Mouse (Mus musculus): ENCODE measurements around the gene Fgd2. TPM values are rescaled to one million over a fixed set of nuclear protein-coding genes. Genes with fewer than 3 reads are reported as not detected.
"Not testable (repeated sequence)": the region's sequence is repeated elsewhere in the genome, so short reads cannot be mapped to it uniquely, and the experiment has no call there.

Gene Fgd2
- total RNA-seq (2021), result 1 to 10 TPM; 1.5 to 2.6 TPM
- long read RNA-seq, experiment 1, partial matches to known transcripts, result 0 of 2 reads
- long read RNA-seq, experiment 1, other reads (novel, unspliced or antisense), result 1 of 2 reads
- long read RNA-seq, experiment 2, partial matches to known transcripts, result 0 of 1 reads
- long read RNA-seq, experiment 2, other reads (novel, unspliced or antisense), result 1 of 1 reads

DNA sequence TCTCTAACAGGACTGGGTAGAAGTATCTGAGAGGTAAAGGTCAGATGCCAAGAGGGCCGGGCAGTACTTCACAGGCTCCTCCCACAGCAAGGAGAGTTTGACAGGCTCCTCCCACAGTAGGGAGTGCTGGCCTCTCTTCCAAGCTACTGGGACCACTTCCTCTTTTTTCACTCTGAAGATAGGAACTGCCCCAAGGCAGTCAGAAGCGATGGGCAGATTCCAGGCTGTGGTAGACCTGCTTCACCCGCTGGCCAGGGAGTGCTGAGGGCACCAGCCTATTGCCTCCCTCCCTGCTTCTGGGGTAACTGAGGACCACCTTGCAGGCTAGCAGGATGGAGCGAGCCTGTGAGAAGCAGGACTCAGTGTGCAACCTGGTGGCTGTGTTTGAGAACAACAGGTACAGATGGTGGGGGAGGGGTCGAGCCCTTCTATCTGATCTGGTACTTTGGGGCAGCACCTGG, at the start of gene Fgd2:
Gene Fgd2 (plus strand): TSS at position 154 of the 461 bp plus-strand sequence.
- DNase-seq, result peak; percentile 33 to 66

DNA sequence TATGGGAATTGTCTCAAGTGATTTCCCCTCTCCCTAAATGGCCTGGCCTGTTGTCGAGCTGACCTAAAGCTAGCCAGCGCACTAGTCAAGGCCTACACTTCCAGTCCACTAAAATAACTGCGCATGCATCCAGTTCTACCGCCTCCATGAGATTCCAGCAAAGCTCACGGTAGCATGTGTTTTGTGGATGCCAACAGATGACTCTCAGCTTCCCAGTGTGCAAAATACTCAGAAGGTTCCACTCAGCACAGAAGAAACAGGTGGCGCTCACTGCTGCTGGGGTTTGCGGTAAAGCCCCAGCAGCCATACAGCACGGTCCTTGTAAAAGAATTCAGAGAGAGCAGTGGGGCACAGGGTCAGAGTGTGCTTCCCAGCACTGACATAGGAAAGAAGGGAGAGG, 49.1 kb upstream of the Fgd2 start:
- no peak for DNase-seq

DNA sequence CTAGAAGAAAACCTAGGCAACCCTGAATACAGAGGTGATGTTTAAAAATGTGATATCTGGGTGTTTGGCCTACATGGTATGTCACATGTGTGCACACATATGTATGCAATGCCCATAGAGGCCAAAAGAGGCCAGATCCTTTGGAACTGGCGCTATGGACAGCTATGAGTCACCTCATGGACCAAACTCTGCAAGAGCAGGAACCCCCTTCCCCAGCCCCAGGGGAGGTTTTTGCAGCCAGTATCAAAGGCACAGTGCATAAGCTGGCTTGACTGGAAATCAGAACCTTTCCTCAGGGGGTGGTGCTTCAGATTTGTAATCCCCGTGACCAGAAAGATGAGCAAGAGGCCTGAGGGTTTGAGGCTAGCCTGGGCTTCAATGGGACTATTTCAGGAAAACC, 48.6 kb upstream of the Fgd2 start:
- no peak for DNase-seq

DNA sequence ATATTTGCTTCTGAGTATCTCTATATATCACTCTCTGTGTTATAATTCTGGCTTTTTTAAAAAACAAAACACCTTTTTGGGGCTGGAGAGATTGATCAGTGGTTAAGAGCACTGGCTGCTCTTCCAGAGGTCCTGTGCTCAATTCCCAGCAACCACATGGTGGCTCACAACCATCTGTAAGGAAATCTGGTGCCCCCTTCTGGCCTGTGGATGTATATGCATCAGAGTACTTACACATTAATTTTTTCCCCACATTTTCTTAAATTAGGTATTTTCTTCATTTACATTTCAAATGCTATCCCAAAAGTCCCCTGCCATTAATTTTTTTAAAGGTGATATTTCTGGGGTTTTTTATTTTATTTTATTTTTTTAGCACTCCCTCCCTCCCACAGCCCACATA, 47.4 kb upstream of the Fgd2 start:
- DNase-seq, result no peak

- no peak for DNase-seq
These were observed 44.8 kb upstream of the Fgd2 start for GRCm38 (mm10) chr17:29315672-29316465.

- DNase-seq, result no peak
These were observed 43.8 kb upstream of the Fgd2 start for GRCm38 (mm10) chr17:29316891-29317290.

DNA sequence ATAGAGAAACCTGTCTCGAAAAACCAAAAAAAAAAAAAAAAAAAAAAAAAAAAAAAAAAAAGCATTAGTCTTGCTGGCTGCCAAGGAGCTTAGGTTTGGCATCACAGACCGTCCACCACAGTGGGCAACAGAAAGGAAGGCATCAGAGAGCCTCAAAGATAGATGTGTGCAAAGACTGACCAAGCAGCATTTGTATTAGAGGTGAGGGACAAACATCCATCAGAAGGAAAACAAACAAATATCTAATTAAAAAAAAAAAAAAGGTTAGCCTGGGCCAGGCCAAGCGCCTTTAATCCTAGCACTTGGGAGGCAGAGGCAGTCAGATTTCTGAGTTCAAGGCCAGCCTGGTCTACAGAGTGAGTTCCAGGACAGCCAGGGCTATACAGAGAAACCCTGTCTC, 43.3 kb upstream of the Fgd2 start, which contains the start of gene Pi16:
Gene Pi16 (plus strand): TSS at position 301 of the 400 bp plus-strand sequence.
- DNase-seq, result not testable (repeated sequence)

- DNase-seq, result peak; percentile 54 to 60
These were observed 41.9 kb upstream of the Fgd2 start for GRCm38 (mm10) chr17:29318731-29319250.

DNA sequence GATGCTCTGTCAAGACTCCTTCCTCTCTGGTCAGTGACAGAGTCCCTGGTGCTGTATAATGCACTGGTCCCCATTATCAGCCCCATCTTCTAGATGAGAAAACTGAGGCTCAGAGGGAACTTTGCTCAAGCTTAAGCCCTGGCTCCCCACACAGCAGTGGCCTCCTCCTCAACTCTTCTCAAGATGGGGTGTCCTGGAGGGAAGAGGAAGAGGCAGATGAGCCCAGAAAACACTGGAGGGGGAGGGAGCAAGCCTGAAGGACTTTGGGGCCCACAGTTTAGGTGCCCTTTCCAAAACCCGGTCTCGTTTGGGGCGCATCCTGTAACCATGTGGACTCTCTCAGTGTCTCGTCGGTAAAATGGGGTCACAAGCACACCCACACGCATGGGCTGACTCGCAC, 41.2 kb upstream of the Fgd2 start:
- no peak for DNase-seq

DNA sequence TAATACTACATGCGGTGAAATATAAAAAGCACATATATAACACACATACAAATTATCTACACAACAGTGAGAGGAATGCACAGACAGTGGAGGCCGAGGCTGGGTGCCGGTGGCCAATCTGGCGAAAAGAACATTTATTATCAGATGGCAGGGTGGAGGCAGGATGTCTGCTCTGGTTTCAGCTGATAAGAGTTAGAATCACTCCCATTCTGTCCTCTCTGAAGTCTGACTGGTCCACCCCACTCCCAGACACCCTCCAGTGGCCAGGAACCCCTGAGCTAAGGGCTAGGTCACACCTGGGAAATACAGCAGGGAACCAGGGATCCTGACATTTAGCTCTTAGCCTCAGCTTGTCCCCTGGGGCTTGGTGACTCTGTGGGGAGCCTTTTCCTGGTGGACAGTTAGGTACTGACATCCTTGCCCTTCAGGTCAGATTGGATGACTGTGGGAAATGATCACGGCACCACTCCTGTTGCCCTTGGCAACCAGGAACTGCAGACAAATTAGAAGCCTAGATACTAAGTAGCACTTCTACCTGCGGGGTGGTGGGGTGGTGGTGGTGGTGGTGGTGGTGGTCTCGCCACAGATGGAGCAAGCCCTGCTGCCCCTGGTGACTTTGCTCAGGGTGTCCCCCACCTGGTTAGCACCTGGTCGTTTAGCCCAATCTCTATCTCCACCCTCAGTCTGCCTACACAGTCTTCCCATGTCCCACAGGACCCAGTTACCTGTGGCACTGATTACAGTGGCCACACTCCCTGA, 40.7 kb upstream of the Fgd2 start:
- DNase-seq, result no peak

DNA sequence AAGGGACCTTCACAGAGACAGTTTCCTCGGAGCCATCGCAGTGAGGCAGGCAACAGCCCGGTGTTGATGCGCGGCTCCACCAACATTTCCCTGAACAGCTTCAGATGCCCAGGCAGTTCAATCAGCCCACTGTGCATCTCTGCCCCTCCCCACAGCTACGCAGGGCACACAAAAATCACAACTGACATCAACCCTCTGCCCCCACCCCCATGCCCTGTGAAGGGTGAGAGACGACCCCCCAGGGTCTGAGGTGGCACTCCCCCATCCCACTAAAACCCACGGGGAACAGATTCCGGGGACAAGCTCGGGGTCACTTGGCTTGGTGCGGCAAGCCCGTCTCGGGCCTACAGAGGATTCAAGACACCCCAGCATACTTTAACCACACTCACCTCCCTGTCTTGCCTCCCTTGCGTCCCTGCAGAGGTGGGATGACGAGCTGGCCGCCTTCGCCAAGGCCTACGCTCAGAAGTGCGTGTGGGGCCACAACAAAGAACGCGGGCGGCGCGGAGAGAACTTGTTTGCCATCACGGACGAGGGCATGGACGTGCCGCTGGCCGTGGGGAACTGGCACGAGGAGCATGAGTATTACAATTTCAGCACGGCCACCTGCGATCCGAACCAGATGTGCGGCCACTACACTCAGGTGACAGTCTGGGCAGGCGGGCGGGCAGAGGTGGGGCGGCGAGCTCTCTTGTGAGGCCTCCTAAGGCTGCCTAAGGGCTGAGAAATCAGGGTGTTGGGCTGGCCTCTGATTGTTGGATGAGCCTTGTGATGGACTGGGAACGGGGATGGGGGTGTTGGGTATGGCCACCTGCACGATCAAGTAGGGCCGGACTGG, 38.7 kb upstream of the Fgd2 start:
- DNase-seq, result no peak

DNA sequence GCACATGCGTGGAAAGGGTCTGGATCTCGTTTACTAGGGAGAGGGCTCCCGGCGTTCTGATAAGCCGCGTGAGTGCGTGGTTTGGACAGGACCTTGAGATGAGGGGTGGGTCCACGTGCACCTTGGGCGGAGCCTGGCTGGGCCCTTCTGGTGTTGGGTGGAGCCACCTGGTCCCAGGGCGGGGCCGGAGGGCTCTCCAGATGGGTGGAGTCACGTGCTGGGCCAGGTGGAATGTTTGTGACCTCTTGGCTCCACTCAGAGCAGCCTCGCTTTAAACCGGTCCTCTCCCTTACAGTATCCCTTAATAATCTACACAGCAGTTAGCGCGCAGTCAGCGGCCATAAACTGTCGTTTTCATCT, 38.1 kb upstream of the Fgd2 start:
- no peak for DNase-seq

DNA sequence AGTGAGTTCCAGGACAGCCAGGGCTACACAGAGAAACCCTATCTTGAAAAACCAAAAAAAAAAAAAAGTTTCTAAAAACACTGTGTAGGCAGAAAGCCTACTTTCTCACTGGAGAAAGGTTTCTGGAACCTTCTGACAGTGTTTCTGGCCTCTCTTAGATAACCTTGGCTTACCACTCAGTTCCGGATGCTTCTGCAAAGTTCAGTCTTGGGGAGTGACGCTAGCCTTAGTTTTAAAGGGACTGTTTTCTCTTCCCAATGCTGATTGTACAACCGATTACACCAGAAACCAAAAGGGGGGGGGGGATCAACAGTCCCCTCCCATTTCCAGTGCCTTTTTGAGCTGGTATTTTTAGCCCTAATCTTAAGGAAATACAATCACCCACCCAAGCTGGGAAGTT, 37.1 kb upstream of the Fgd2 start:
- DNase-seq, result peak; percentile 51 to 53

DNA sequence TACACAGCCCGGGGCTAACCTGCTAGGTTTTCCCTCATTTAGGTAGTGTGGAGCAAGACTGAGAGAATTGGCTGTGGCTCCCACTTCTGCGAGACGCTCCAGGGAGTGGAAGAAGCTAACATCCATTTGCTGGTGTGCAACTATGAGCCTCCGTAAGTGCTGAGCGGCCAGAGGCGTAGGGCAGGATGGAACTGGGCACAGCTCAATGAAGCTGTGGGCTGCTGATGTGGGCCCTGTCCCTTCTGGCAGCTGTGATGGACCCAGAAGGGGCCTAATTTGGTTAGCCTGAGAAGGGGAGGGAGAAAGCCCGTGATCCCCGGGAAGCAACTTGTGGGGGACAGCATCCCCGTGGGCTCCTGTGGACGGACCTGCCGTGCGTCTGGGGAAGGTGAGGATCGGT, 34.9 kb upstream of the Fgd2 start:
- DNase-seq, result no peak

- DNase-seq, result peak; percentile 45 to 65
These were observed 33.9 kb upstream of the Fgd2 start for GRCm38 (mm10) chr17:29326531-29327529.

DNA sequence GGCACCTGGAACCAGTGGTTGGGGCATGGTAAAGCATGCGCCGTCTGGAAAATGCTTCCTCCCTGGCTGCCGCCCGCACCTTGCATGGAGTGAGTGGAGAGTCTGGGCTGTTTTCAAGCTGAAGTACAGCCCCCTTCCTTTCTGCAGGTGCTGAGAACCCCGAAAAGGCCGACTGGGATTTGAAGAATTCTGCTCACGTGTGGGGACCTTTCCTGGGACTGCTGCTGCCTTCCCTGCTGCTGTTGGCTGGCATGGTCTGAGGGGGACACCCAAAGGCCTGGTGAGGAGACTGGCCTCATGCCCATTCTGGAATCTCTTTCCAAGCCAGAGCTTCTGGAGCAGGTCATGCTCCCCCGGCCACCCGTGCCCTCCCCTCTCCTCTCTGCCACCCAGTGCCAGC, 33.0 kb upstream of the Fgd2 start:
- no peak for DNase-seq

GRCm38 (mm10) chr17:29330221-29330620, 30.5 kb upstream of the Fgd2 start:
- DNase-seq, result no peak

- DNase-seq, result peak; percentile 57 to 75
These were observed 29.9 kb upstream of the Fgd2 start for GRCm38 (mm10) chr17:29330671-29331410.

DNA sequence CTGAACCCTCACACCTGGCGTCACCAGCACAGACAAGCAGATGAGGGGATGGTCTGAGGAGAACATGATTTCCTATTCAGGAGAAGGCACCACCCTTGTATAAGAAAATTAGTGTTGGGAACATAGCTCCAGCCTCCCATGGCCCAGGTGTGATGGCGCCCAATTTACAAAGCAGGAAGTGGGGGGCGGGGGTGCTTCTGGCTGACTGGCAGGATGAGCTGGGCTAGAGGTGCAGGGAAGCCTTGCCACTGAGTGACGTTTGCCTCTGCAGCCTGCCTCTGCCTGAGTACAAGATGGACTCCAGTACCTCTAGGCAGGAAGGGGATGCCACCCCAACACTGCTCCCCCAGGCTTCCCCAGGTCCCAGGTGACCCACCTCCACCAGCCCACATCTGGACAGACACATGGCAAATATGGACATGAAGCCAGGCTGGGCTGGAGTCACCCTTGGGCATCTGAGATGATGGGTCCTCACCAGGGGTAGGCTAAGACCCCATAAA, 28.5 kb upstream of the Fgd2 start:
- no peak for DNase-seq

Data from heart, adult 18-20 months (tissue).